Mouse (Mus musculus): ENCODE data around the gene Cldn10.

DNA sequence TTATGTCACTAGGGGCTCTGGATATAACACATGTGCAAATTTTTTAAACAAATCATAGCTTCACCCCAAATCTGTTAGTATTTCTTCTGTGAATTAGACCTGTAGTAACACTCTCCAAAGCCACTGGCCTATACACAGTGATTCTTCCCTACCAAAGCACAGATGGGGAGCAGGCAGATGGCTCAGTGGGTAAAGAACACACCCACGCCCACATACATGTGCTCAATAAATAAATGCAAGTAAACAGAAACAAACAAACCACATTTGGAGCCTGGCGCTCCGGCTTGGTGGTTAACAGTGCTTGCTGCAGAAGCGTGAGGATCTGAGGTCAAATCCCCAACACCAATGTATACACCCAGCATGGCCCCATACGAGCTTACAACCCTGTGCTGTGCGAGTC is 123.8 kb downstream of the Cldn10 start:
- TF ChIP-seq POLR2A (IDR thresholded peaks at IDR 0.05; ENCODE audit: control insufficient read depth, low read depth, low read length) (no peak), CTCF (IDR thresholded peaks at IDR 0.05; ENCODE audit: control insufficient read depth, insufficient read depth, insufficient replicate concordance, low read depth, low read length) (no peak)
